Mouse (Mus musculus): ENCODE results near the gene Pphln1.

GRCm38 (mm10) chr15:93485252-93485651 is 87.1 kb downstream of the Pphln1 start:
- TF ChIP-seq CTCF (IDR thresholded peaks at IDR 0.05; ENCODE audit: low read depth) (no peak), EP300 (IDR thresholded peaks at IDR 0.05; ENCODE audit: low read depth) (0 out of 2 replicates have a peak, but pooled peaks have one; percentile 11)
